Mouse (Mus musculus): ENCODE measurements around the gene Arid5b. TPM values are rescaled to one million over a fixed set of nuclear protein-coding genes. Genes with fewer than 3 reads are reported as not detected.

The Arid5b gene
- polyA plus RNA-seq (2012; rRNA removed), result 3.7 and 5.3 TPM in 2 replicates

DNA sequence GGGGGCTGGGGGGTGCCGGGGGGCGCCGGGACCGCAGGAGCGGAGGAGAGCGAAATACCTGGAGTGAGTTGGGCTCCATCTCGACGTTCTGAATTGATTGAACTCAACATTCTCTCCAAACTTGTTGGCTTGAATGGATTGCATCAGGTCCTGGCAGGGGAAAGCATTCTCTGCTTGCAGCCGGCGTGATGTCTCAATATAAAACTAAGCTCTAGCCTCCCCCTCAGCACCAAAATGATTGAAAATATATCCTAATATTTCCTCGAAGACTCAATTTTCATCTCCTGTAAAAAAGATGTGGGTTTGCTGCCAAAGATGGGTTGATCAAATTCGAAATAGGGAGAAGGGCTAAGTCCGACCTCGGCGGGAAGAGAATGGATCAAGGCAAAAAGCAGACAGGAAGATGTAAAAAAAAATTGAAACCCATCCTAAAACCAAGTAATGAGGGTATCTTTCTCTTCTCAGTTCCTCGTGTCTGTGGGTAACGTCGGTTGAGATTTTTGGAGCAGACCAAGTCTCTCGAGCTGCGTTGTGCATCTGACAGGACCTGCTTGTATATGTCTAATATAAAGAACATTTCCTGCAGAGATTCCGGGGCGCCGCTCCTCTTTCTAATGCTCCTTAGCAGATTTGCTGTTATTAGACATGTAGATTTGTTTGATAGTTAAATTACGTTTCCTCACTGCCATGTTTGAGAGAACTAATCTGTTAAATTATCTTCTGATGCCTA lies at the start of gene Arid5b:
Gene Arid5b, minus strand, starts transcription at position 109 of the 730 bp plus-strand sequence.

